Mouse (Mus musculus): ENCODE measurements at regions not wholly inside any gene's neighbourhood (a gene's known extent, or its start where the extent isn't known, plus 50 kb on each side); places are given as distances from the start of the nearest gene placed in this dataset.

- no peak for DNase-seq
Measured at GRCm38 (mm10) chr8:101815121-101815520, 970.3 kb downstream of the Cdh11 start.

GRCm38 (mm10) chr8:101803561-101803960 lies 981.9 kb downstream of the Cdh11 start:
- no peak for DNase-seq

- no peak for DNase-seq
Measured at GRCm38 (mm10) chr8:101802119-101802518, 983.3 kb downstream of the Cdh11 start.

- no peak for DNase-seq
Measured at GRCm38 (mm10) chr8:101790785-101791184, 994.7 kb downstream of the Cdh11 start.

- no peak for DNase-seq
Measured at GRCm38 (mm10) chr8:101786876-101787275, 998.6 kb downstream of the Cdh11 start.

- DNase-seq, result no peak
Measured at GRCm38 (mm10) chr8:101782556-101782955, 1002.9 kb downstream of the Cdh11 start.

- DNase-seq, result no peak
Measured at GRCm38 (mm10) chr8:101781942-101782341, 1003.5 kb downstream of the Cdh11 start.

- DNase-seq, result peak; percentile 10
Measured at GRCm38 (mm10) chr8:101779966-101780365, 1005.5 kb downstream of the Cdh11 start.

GRCm38 (mm10) chr8:101767588-101767987 lies 1017.9 kb downstream of the Cdh11 start:
- DNase-seq, result no peak
